Mouse (Mus musculus): Measurements from ENCODE around the gene Lman1l.

Gene Lman1l

GRCm38 (mm10) chr9:57620674-57621073 lies at the start of gene Lman1l:
Lman1l (minus strand) TSS chr9:57620774.
- DNase-seq = no peak

GRCm38 (mm10) chr9:57669566-57669965 lies 49.0 kb upstream of the Lman1l start:
- DNase-seq = no peak

GRCm38 (mm10) chr9:57668277-57668676 lies 47.7 kb upstream of the Lman1l start:
- DNase-seq = no peak

- no peak for DNase-seq
Measured at GRCm38 (mm10) chr9:57667817-57668216, 47.2 kb upstream of the Lman1l start.

- no peak for DNase-seq
Measured at GRCm38 (mm10) chr9:57667136-57667535, 46.6 kb upstream of the Lman1l start.

- DNase-seq = no peak
Measured at GRCm38 (mm10) chr9:57666536-57666935, 46.0 kb upstream of the Lman1l start.

- DNase-seq = no peak
Measured at GRCm38 (mm10) chr9:57664616-57665015, 44.0 kb upstream of the Lman1l start.

GRCm38 (mm10) chr9:57661552-57661951 lies 41.0 kb upstream of the Lman1l start:
- no peak for DNase-seq

- DNase-seq = no peak
Measured at GRCm38 (mm10) chr9:57660501-57660900, 39.9 kb upstream of the Lman1l start.

- DNase-seq = peak; percentile 65
Measured at GRCm38 (mm10) chr9:57659774-57660173, 39.2 kb upstream of the Lman1l start.

GRCm38 (mm10) chr9:57658970-57659369 lies 38.4 kb upstream of the Lman1l start:
- no peak for DNase-seq

- DNase-seq = no peak
Measured at GRCm38 (mm10) chr9:57657843-57658242, 37.3 kb upstream of the Lman1l start.

GRCm38 (mm10) chr9:57656631-57657350 lies 36.2 kb upstream of the Lman1l start:
- DNase-seq = no peak

- peak; percentile 99 for DNase-seq
Measured at GRCm38 (mm10) chr9:57655749-57656148, 35.2 kb upstream of the Lman1l start.

- no peak for DNase-seq
Measured at GRCm38 (mm10) chr9:57654966-57655365, 34.4 kb upstream of the Lman1l start.

- DNase-seq = no peak
Measured at GRCm38 (mm10) chr9:57653283-57653682, 32.7 kb upstream of the Lman1l start, which contains the start of gene Csk. Csk (minus strand) TSS chr9:57653631.

- no peak for DNase-seq
Measured at GRCm38 (mm10) chr9:57652855-57653254, 32.3 kb upstream of the Lman1l start.

- no peak for DNase-seq
Measured at GRCm38 (mm10) chr9:57652351-57652750, 31.8 kb upstream of the Lman1l start.

GRCm38 (mm10) chr9:57650786-57651311 lies 30.3 kb upstream of the Lman1l start:
- no peak for DNase-seq

GRCm38 (mm10) chr9:57650130-57650785 lies 29.7 kb upstream of the Lman1l start:
- no peak for DNase-seq

- DNase-seq = no peak
Measured at GRCm38 (mm10) chr9:57647286-57648108, 26.9 kb upstream of the Lman1l start.

GRCm38 (mm10) chr9:57646551-57647103 lies 26.1 kb upstream of the Lman1l start:
- no peak for DNase-seq

Data from right cerebral cortex, postnatal 4 days (tissue).